Mouse (Mus musculus): ENCODE results near the gene Asb18.

The Asb18 gene

DNA sequence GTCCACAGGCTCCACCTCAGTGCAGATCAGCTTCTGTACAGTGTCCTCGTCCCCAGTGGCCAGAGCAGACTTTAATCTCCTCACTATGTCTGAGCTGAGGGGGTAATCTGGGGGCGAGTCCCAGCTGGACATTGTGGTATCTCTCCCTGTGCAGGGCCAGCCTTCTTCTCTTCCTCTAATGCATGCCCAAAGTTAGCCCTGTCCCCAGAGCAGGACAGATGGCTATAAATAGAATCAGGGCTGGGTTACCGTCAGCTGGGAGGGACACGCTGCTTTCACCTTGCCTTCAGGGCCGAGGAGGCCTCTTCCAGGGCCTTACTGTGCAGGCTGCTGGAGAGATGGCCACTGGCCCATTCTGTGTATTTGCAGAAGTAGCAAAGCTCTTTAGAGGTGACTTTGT, at the start of gene Asb18:
TSS of gene Asb18 (minus strand) at position 221 of the 400 bp plus-strand sequence.
- DNase-seq (ENCODE audit: low spot score in 2 of 2): no peak

DNA sequence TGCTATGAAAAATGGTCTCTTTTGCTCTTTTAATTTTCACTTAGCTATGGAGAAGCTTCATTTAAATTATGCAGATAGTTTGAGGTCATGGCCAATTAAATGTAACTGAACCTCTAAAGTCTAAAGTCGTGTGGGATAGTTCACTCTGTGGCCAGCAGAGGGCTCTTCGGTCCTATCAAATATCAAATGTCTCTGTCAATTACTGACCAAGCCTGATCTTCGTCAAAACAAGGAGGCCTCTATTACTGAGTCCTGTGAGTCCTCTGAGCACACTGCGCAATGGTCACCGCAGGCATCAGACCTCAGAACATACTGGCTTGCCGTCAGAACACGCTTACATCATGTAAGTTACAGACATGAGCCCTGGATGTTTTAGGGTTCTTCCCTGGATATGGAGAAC, 46.1 kb upstream of the Asb18 start:
- DNase-seq (ENCODE audit: low spot score in 2 of 2): peak; percentile 38 to 66

DNA sequence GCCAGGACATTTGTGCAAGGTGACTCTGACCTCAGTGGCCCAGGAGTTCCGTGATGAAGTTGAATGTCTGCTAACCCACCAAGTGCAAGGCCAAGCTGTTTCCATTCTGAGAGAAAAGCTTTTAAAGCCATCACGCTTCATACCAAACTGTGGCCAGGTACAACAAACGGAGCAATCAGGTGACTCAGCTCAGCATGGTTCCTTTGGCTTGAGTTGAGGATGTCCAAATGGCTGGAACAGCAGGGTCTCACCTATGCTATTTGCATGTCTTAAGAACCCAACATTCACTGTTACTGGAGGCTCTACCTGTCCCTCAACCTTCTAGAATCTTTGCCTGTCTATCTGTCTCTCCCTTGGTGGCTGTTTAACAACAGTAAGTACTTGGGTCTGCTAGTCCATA, 45.6 kb upstream of the Asb18 start:
- no peak for DNase-seq (ENCODE audit: low spot score in 2 of 2)

DNA sequence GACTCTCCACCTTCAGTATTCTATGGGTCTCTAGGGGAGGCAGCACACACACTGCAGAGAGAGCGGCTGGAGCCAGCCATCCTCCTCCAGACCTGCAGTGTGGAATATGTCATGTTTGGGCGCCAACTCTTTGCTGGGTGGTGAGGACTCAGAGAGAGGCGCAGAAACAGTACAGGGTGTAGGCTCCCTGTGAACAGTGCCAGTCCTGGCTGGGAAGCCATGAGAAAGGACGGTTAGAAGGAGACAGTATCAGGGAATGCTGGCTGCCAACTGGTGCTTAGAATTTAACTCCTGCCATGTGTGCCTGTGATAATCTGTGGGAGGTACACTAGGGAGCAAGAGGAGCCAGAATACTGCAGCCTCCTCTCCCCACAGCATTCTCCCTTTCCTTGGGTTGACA, 40.5 kb upstream of the Asb18 start:
- DNase-seq (ENCODE audit: low spot score in 2 of 2): no peak

DNA sequence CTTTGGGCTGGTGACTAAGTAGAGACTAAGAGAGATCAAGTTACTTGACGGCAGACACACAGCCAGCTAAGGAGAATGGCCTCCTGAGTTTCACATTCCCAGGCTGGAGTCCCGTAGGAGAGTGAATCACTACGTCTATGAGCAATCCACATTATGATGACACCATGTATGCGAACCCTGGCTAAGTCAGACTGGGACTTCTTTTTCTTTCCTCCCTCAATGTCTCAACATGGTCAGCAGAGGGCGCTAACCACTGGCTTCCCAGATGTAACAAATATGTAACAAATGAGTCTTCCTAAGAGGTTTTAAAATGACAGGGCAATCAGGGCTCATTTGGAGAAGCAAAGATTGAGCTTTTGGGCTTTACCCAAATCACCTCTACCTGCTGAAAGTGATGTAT, 36.9 kb upstream of the Asb18 start:
- DNase-seq (ENCODE audit: low spot score in 2 of 2): peak in 1 of 2 experiments; percentile 54

DNA sequence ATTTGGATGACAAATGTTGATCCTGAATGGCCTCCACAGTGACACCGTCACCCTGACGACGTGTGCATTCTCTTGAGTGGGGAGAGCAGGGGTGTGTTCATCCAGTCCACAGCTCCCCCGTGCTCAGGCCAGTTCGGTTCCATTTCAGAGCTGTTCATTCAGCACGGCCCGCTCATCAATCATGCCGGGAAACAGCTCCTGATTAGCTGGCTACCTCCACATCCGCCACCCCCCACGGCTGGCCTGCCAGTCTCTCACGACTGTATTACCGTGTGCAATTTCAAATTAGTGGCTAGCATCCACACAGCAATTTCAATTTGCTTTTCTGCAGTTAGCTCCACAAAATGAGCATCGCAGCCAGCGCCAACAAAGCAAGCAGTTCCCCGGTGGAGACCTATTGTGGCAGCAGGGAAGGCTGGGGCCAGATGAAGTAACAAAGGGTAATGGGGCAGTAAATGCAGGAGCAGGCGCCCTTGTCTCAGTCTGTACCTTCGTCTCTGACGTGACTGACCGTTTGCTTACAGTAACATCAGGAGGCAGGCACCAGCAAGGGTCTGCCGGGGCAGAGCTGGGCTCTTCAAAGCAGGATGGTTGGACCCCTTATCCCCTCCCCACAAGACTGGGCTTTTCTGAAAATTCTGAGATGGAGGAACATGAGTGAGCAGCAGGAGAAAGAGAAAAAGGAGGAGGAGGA, 35.7 kb upstream of the Asb18 start:
- no peak for DNase-seq (ENCODE audit: low spot score in 2 of 2)

DNA sequence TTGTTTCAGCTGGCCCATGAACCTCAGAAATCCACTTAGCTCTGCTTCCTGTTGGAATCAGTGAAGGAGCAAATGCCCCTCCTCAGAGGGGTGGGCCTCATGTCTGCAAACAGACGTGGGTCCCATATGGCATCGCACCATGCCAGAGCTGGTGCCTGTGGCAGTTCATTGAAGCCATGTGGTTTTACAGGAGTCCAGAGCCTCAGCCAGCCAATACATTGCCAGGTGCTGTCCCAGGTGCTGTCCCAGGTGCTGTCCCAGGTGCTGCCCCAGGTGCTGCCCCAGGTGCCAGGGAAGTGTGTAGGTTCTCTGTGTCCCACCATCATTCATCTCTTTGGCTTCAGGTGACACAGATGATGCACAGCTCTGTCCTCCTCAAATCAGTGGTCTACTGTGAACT, 13.8 kb upstream of the Asb18 start:
- DNase-seq (ENCODE audit: low spot score in 2 of 2): peak in 1 of 2 experiments; percentile 14

DNA sequence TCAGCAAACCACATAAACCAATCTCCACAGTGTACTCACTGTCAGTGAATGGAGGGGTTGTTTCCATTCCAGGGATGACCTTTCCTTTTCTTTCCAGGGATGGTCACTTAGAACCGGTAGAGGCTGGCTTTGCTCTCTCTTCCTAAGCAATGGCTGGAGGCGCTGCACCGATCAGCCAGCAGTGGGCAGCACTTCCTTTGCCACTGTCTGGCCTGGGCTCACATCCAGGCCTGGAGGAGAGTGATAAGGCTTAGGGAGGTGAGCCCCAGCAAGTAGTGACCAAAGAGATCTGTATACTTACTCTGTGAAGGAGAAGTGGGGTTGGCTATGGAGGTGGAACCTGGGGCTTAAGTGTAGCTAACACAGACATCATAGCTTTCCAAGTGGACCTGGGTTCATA, 12.5 kb upstream of the Asb18 start:
- DNase-seq (ENCODE audit: low spot score in 2 of 2): peak in 1 of 2 experiments; percentile 46

DNA sequence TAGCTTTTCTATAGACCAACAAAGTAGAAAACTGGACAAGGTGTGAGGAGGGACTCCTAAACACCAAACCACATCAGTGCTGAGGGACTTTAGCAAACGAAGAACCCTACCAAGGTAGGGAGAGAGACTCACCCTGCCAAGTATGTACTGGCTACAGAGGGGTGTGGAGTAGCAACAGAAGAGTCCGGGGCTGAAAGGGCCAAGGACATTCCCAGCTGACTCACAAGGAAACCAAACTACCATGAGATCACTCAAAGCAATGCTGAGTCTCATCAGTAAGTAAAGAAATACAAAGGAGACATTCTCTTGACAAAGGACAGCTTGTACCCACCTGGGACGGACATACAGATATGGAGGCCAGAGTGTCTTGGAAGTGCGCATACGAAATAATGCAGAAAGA, 5.9 kb upstream of the Asb18 start:
- no peak for DNase-seq (ENCODE audit: low spot score in 2 of 2)

DNA sequence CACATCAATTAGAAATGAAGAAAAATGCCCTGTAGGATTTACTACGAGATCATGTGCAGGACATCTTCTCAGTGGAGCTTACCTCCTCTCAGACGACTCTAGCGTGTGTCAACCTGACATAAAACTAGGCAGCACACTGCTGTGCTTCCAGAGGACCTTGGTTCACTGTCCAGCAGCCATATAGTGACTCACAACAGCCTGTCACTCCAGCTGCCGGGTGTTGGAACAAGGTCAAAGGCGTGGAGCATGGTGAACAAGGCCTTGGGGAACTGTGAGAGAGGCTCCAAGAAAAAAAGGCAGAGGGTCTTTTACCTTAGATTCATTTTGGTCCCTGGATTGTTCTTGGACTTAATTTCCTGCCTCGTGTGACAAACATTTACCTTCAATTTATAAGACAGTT, 3.6 kb upstream of the Asb18 start:
- no peak for DNase-seq (ENCODE audit: low spot score in 2 of 2)

DNA sequence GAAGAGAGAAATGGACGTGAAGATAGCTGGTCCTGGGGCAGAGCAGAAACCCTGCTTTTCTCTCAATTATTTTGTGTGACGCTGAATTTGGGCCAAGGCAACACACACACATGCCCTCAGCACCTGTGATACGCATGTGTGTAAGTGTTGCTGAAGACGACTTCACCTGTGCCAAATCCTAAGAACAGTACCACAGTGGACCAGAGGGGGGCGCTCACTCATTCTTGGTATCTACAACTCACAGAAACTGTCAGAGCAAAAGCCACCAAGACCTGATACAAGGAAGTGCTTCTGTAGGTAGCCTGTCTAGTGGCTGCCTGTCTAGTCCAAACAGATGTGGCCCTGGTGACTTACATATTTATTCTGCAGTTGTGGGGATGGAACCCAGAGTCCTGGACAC, 1.2 kb downstream of the Asb18 start:
- no peak for DNase-seq (ENCODE audit: low spot score in 2 of 2)

DNA sequence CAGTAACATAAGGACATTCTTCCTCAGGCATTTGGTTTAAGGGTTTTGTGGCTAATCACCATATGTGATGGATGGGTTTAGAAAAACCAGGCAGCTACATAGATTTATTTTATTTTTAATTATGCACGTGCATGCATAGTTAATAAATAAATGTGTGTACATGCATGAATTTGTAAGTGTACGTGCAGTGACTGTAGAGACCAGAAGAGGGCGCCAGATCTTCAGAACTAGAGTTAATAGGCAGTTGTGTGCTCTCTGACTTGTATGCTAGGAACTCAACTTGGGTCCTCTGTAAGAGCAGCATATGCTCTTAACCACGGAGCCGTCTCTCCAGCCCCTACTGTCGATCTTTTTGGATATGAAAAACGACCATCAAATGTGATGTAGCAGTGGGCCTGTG, 1.6 kb downstream of the Asb18 start:
- DNase-seq (ENCODE audit: low spot score in 2 of 2): no peak

DNA sequence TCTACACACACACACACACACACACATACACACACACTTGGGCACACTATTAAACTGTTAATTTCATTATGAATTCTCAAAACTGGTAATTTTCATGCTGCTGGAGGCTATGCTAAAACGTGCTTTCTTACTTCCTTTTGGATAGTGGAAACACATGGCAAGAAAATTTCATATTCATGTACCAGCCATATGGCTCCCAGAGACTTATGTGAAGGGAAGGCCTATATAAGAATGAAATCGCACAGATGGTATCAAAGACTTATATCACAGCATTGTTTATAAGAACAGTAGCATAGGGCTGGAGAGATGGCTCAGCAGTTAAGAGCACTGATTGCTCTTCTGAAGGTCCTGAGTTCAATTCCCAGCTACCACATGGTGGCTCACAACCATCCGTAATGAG, 2.3 kb downstream of the Asb18 start:
- no peak for DNase-seq (ENCODE audit: low spot score in 2 of 2)

DNA sequence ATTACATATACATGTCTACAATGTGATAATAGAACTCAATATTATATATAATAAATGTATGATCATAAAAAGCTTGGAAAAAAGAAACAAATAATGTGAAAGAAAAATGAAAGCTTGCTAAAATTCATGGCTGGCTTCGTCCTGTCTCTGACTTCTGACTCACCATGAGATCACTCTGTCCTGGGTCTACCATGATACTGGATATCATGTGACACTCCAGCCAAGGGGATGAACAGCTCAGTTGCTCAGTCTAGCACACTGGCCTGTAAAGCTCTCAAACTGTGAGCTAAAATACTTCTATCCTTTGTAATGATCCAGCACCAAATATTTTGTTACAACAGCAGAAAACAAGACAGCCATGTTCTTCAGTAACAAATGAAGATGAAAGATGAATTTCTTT, 4.4 kb downstream of the Asb18 start:
- DNase-seq (ENCODE audit: low spot score in 2 of 2): no peak

DNA sequence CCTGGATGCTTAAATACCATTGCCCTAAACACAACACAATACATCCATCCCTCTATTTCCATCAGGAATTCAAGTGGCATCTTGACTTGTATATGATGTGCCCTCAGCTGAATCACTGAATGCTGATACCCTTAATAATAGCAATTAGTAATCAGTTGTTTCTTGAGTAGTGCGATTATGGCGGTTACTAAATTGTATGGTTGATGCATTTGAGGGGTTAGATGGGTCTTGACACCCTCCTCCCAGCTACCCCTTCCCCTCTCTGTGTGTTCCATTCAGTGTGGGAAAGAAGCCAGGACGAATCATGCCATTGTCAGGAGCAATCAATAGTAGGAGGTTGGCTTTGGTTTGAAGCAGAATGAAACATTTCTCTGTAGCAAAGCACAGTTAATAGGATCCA, 5.3 kb downstream of the Asb18 start:
- DNase-seq (ENCODE audit: low spot score in 2 of 2): no peak

DNA sequence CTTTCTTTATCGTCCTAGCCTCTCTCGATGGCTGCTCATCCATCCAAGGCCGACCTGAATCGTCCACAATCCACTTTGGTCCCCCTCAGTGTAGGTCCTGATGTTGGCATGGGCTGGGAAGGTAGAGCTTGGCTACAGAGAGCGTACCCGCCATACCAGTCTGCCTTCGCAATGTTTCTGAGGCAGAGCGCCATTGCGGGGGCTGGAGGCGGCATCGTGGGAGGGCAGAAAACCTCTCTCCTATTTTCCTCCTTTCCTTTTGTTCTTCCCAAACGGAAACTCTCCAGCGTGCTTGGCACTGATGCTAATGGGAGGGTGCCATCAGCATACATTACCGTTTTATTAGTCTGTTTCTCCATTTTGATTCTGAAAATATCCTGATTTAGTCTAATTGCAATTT, 7.8 kb downstream of the Asb18 start:
- no peak for DNase-seq (ENCODE audit: low spot score in 2 of 2)

DNA sequence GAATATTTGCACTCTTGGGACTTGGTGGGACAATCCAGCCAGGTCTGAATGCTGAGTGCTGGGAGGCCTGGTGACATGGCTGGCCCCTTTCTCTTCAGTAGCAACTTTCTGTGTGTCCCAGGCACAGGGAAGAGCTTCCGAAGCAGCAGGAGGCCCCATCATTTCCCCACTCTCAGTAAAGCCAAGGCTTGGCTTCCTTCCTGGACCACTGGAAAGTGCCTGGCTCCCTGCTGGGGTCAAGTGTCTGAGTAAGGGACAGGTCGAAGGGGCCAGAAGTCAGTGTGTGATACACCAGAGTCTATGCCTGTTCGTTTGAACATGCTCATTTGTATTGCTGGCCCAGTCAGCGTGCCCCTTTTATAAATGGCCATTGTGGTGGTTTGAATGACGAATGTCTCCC, 13.5 kb downstream of the Asb18 start:
- no peak for DNase-seq (ENCODE audit: low spot score in 2 of 2)

DNA sequence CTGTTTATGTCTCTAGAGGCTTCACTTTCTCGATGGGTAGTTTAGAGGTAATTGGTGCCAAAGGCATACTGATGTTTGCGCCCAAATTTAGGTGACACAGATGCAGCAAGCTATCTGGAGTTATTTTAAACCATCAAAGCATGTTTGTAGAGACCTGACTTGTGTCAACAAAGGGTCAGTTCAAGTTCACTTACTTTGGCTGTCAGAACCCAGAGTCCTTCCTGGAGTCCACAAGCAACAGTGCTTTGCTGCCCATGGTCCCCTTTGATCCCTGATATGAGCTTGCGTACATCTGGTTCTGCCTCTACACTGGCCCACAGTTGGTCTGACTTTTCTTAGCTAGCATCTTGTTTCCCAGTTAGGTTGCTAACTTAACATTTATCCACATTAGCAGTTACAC, 14.6 kb downstream of the Asb18 start:
- no peak for DNase-seq (ENCODE audit: low spot score in 2 of 2)

DNA sequence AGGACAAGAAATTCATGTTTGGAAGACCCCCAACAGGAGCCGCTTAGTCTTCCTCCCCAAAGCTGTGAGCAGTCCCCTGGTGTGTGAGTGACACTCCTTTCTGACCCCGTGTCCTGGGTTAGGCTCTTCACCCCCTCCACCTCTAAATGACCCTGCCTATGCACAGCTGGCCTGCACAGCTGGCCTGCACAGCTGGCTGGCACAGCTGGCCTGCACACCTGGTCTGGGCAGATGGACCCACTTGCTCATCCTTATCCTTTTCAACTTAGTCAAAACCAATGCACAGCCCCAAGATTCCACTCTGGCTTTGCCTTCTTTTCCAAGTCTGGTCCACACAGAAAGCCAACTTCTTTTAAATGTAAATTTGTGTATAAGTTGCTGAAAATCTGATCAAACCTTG, 15.8 kb downstream of the Asb18 start:
- DNase-seq (ENCODE audit: low spot score in 2 of 2): no peak

DNA sequence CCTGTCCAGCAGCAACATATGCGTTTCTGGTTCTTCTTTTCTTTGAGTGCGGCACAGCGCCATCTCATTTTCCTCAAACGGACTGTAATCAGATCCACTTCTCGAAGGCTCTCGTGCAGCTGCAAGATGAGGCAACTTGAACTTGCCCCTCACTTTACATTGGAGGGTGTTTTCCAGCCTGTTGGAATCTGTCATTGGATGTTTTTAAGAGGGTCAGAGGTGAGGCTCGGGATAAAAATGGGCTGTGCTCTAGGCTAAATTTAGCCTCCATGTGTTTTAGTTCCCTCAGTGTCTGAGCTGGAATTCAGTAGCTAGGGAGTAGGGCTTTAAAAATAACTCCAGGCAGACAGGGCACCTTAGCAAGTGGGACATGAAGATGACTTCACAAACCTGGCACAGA, 16.4 kb downstream of the Asb18 start:
- DNase-seq (ENCODE audit: low spot score in 2 of 2): no peak

DNA sequence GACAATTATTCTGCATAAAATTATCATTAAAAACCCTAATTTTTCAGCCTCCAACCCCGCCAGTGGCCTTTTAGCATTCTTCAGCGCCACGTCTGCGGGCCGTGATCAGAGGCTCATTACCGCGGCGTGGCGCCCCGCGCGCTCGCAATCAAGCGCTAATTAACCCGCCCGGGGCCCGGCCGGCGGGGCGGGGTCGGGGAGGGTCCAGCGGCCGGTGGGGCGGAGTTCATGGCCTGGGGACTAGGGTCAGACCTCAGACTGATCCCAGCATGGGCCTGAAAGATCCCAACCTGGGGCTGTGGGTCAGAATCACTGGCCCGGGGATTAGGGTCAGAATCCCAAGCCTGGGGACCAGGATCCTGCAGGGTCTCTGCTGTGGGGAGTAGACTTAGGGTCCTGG, 22.2 kb downstream of the Asb18 start:
- no peak for DNase-seq (ENCODE audit: low spot score in 2 of 2)

DNA sequence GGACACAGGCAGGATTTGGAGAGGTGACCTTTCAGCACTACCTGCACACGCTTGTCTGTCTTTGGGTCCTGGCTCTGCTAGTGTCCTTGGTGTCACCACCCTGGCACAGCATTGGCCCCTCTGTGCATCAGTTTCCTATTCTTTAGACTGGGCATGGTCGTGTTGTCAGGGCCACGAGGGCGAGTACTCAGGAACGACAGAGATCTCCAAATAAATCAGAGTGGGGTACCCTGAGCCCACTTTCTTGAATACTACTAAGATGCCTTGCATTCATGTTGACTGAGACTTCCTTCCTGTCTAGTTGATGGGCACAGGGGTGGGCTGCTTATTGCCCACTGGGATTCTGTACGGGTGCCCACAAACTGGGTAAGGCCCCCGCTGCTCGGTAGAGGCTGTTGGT, 37.2 kb downstream of the Asb18 start:
- no peak for DNase-seq (ENCODE audit: low spot score in 2 of 2)

DNA sequence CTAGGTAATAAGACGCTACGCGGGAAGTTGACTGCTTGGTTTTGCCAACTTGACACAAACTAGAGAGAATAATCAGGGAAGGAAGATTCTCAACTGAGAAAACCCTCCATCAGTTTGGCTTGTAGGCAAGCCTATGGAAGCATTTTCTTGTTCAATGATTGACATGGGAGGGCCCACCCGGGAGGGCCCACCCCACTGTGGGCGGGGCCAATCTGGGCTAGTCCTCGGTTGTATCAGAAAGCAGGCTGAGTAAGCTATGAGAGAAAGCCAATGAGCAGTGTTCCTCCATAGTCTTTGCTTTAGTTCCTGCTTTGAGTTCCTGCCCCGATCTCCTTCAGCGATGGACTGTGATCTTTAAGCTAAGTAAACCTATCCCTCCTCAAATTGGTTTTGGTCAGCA, 38.1 kb downstream of the Asb18 start:
- no peak for DNase-seq (ENCODE audit: low spot score in 2 of 2)

DNA sequence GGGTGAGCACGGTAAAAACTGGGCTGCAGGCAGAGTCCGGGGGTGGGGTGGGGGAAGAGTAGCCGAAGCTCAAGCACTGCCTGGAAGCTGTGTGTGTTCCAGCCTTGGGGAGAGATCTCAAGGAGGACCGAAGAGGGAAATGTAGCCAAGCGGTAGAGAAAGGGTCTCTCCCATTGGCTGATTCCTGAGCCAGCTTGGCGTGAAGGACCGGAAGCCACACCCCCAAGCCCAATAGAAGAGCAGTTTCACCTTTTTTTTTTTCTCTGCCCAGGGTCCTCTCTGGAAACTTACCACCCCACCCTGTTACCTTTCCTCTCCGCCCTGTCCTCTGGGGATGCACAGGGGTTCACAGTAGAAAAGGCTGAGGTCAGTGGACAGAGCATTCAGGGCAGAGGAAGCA, 39.9 kb downstream of the Asb18 start:
- no peak for DNase-seq (ENCODE audit: low spot score in 2 of 2)
